12 mouse cellular contexts compared by ENCODE assay signal in the genomic region with DNA sequence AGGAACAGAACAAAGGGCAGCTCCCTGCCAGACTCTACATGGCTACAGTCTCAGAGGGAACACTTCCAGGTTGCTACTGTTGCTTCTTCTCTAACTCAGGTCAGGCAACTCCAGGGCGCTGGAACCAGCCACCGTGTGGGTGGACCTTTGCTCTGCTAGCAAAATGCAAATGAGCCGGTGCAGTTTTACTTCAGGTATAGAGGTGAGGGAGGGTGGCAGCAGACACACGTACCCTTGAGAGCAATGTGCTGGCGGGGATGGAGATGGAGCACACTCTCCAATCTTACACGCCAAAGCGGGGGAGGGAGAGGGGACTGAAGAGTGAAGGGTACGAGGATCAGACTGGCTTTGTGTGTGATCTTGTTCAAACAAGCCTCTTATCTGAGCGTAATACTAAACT.
DNase-seq lines count a peak whose midpoint lies in the region; ATAC-seq and TF ChIP-seq lines count a peak whose summit lies in the region.
"Had no signal": no experiment of that assay in that cellular context is flagged by ENCODE, and none has a peak within 500 bp of the region (broad histone marks: within the 10 kb centered on the region; RNA-seq: fewer than 3 reads in every experiment).

No protein-coding gene starts in this region.

- H3K27me3 ChIP-seq in E14TG2a.4 (ENCODE audit: insufficient read depth, low read length) = peaks cover 24% of the 10 kb centered on the region
- peaks cover 30% of the 10 kb centered on the region for H3K27me3 ChIP-seq in embryonic facial prominence, embryonic 10.5 days (replicated peaks; ENCODE audit: low read depth, poor library complexity, severe bottlenecking)
- peaks cover 16% of the 10 kb centered on the region for H3K27me3 ChIP-seq in liver, embryonic 12.5 days (replicated peaks)
- peaks cover 3% of the 10 kb centered on the region; the same call in 1 of the 2 replicates for H3K27me3 ChIP-seq in hindbrain, embryonic 12.5 days
- H3K27me3 ChIP-seq: CH12.LX, Patski had no signal

- no peak overlapping the region for H3K9ac ChIP-seq in liver, embryonic 12.5 days
- no peak overlapping the region for H3K9ac ChIP-seq in hindbrain, embryonic 12.5 days

- H3K36me3 ChIP-seq in E14TG2a.4 (ENCODE audit: insufficient read depth, low read length) = no peaks in the 10 kb centered on the region
- no peaks in the 10 kb centered on the region for H3K36me3 ChIP-seq in embryonic facial prominence, embryonic 10.5 days (replicated peaks)
- no peaks in the 10 kb centered on the region for H3K36me3 ChIP-seq in liver, embryonic 12.5 days
- no peaks in the 10 kb centered on the region for H3K36me3 ChIP-seq in hindbrain, embryonic 12.5 days

- peak overlapping the region; percentile 21; the same call in 1 of the 2 replicates for H3K4me3 ChIP-seq in E14TG2a.4 (replicated peaks; ENCODE audit: low read length)
- no peak overlapping the region for H3K4me3 ChIP-seq in embryonic facial prominence, embryonic 10.5 days
- H3K4me3 ChIP-seq in liver, embryonic 12.5 days = no peak overlapping the region
- H3K4me3 ChIP-seq in hindbrain, embryonic 12.5 days = no peak overlapping the region
- H3K4me3 ChIP-seq: heart, adult 2 months had no signal

- ATAC-seq in liver, embryonic 12.5 days = no peak
- no peak for ATAC-seq in hindbrain, embryonic 12.5 days (ENCODE audit: low FRiP score)
- ATAC-seq: inflammation-experienced regulatory T-cells, adult 6 months; Patski had no signal

- no peak for TF ChIP-seq CTCF in E14TG2a.4 (conservative IDR thresholded peaks at IDR 0.05; ENCODE audit: low read length)

- H3K9me3 ChIP-seq in E14TG2a.4 (ENCODE audit: low read length) = peaks cover 3% of the 10 kb centered on the region; the same call in 1 of the 2 replicates
- H3K9me3 ChIP-seq in embryonic facial prominence, embryonic 10.5 days = no peaks in the 10 kb centered on the region
- H3K9me3 ChIP-seq in liver, embryonic 12.5 days (replicated peaks) = no peaks in the 10 kb centered on the region
- H3K9me3 ChIP-seq in hindbrain, embryonic 12.5 days (replicated peaks) = no peaks in the 10 kb centered on the region

- peaks cover 44% of the 10 kb centered on the region for H3K4me1 ChIP-seq in E14TG2a.4 (replicated peaks; ENCODE audit: low read depth, low read length)
- peaks cover 24% of the 10 kb centered on the region for H3K4me1 ChIP-seq in embryonic facial prominence, embryonic 10.5 days
- peaks cover 8% of the 10 kb centered on the region for H3K4me1 ChIP-seq in liver, embryonic 12.5 days
- H3K4me1 ChIP-seq in hindbrain, embryonic 12.5 days = peaks cover 13% of the 10 kb centered on the region

- 0 out of 2 replicates have a peak overlapping the region, but pooled peaks have one; percentile 10 for H3K27ac ChIP-seq in embryonic facial prominence, embryonic 10.5 days (replicated peaks)
- H3K27ac ChIP-seq in liver, embryonic 12.5 days = no peak overlapping the region
- H3K27ac ChIP-seq in hindbrain, embryonic 12.5 days = no peak overlapping the region
- H3K27ac ChIP-seq: heart, adult 2 months had no signal

- H3K4me2 ChIP-seq in liver, embryonic 12.5 days = peak overlapping the region; percentile 3; the same call in 1 of the 2 replicates
- H3K4me2 ChIP-seq in hindbrain, embryonic 12.5 days (replicated peaks) = no peak overlapping the region

- 46% methylated on average over 9 of the region's 9 CpGs for WGBS in embryonic facial prominence, embryonic 10.5 days
- WGBS in liver, embryonic 12.5 days (ENCODE audit: insufficient replicate concordance) = 46% methylated on average over 9 of the region's 9 CpGs
- WGBS in hindbrain, embryonic 12.5 days = 54% methylated on average over 9 of the region's 9 CpGs

- no peak for DNase-seq in embryonic facial prominence, embryonic 10.5 days (ENCODE audit: low spot score)
- DNase-seq in kidney, adult 9 months = peak; percentile 66
- no peak for DNase-seq in layer of hippocampus, postnatal 14 days (ENCODE audit: low spot score in 2 of 2)
- DNase-seq in urinary bladder, postnatal 10 days (ENCODE audit: low spot score) = no peak
- DNase-seq: heart, adult 2 months; right cerebral cortex, postnatal 25 days had no signal
